45 mouse cellular contexts compared by ENCODE assay signal in the genomic region with DNA sequence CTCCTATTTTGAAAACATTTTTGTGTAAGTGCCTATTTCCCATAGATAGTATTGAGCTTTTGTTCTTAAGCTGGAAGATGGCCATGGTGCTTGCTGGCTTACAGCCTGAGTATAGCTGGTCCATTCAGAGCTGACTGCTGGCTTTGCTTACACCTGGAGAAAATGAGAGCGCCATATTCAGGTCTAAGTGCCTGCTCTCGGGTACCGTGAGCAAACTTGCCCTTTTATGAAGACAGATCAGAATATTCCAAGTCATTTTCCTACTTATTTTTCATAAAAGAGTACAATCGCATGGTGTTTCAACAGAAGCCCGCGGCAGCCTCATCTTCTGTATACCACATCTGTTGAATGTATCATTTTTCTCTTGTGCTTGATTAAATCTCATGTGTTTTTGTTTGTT. TPM values are rescaled to one million over a fixed set of nuclear protein-coding genes. Genes with fewer than 3 reads are reported as not detected.
"Had no signal": no experiment of that assay in that cellular context is flagged by ENCODE, and none has a peak within 500 bp of the region (broad histone marks: within the 10 kb centered on the region; RNA-seq: fewer than 3 reads in every experiment).

No protein-coding gene starts in this region.

- ATAC-seq: liver, postnatal 0 days; lung, postnatal 0 days; midbrain, embryonic 13.5 days; midbrain, embryonic 15.5 days had no signal

- H3K4me2 ChIP-seq: limb, embryonic 12.5 days; limb, embryonic 13.5 days; limb, embryonic 15.5 days; liver, embryonic 11.5 days; liver, embryonic 13.5 days; lung, embryonic 14.5 days; lung, embryonic 15.5 days; midbrain, embryonic 12.5 days; midbrain, embryonic 13.5 days; midbrain, embryonic 15.5 days; neural tube, embryonic 12.5 days; neural tube, embryonic 13.5 days had no signal

- H3K9me3 ChIP-seq: limb, embryonic 10.5 days; limb, embryonic 12.5 days; limb, embryonic 13.5 days; limb, embryonic 15.5 days; liver, embryonic 13.5 days; lung, embryonic 15.5 days; megakaryocyte, embryonic 14.5 days; midbrain, embryonic 10.5 days; midbrain, embryonic 12.5 days; midbrain, embryonic 13.5 days; midbrain, embryonic 15.5 days; neural tube, embryonic 12.5 days; neural tube, embryonic 13.5 days had no signal

- H3K27ac ChIP-seq: limb, embryonic 10.5 days; limb, embryonic 12.5 days; limb, embryonic 13.5 days; limb, embryonic 15.5 days; liver, embryonic 13.5 days; liver, embryonic 14.5 days; lung, embryonic 15.5 days; macrophage; midbrain, embryonic 10.5 days; midbrain, embryonic 12.5 days; midbrain, embryonic 13.5 days; midbrain, embryonic 15.5 days; neural tube, embryonic 12.5 days; neural tube, embryonic 13.5 days had no signal

- H3K4me1 ChIP-seq: limb, embryonic 10.5 days; limb, embryonic 12.5 days; limb, embryonic 13.5 days; limb, embryonic 15.5 days; lung, embryonic 15.5 days; midbrain, embryonic 10.5 days; midbrain, embryonic 12.5 days; midbrain, embryonic 13.5 days; midbrain, embryonic 15.5 days; neural tube, embryonic 12.5 days; neural tube, embryonic 13.5 days had no signal

- H3K9ac ChIP-seq: limb, embryonic 12.5 days; limb, embryonic 13.5 days; limb, embryonic 15.5 days; liver, embryonic 13.5 days; liver, embryonic 14.5 days; liver, postnatal 0 days; lung, embryonic 14.5 days; lung, embryonic 15.5 days; midbrain, embryonic 12.5 days; midbrain, embryonic 13.5 days; midbrain, embryonic 15.5 days; neural tube, embryonic 12.5 days; neural tube, embryonic 13.5 days had no signal

- H3K4me3 ChIP-seq: limb, embryonic 10.5 days; limb, embryonic 12.5 days; limb, embryonic 13.5 days; limb, embryonic 15.5 days; liver, embryonic 13.5 days; lung, embryonic 15.5 days; megakaryocyte, embryonic 14.5 days; midbrain, embryonic 10.5 days; midbrain, embryonic 12.5 days; midbrain, embryonic 13.5 days; midbrain, embryonic 15.5 days; myocyte; neural tube, embryonic 12.5 days; neural tube, embryonic 13.5 days had no signal

- DNase-seq: liver; liver, embryonic 13.5 days; liver, postnatal 0 days; lung, adult 18-20 months; lung, adult 2 months; lung, embryonic 14.5 days; lung, postnatal 10 days; lung, postnatal 14 days; lung, postnatal 36 days; lung, postnatal 4 days; midbrain, embryonic 14.5 days had no signal

- H3K27me3 ChIP-seq: limb, embryonic 12.5 days; limb, embryonic 13.5 days; limb, embryonic 15.5 days; liver, embryonic 13.5 days; lung, embryonic 15.5 days; megakaryocyte, embryonic 14.5 days; midbrain, embryonic 12.5 days; midbrain, embryonic 13.5 days; midbrain, embryonic 15.5 days; neural tube, embryonic 12.5 days; neural tube, embryonic 13.5 days had no signal

RNA-seq across cellular contexts. Expression of a gene that starts 4.6 kb away (rescaled TPM):
- total RNA-seq: megakaryocyte, adult 5-6 weeks; midbrain, postnatal 0 days; monocyte, adult 5-6 weeks had no signal
- polyA plus RNA-seq: limb, embryonic 10.5 days; limb, embryonic 11.5 days; limb, embryonic 12.5 days; liver, embryonic 11.5 days; lung, embryonic 14.5 days; lung, embryonic 15.5 days; lung, embryonic 16.5 days; lung, postnatal 0 days; macrophage; midbrain, embryonic 12.5 days; midbrain, embryonic 13.5 days; midbrain, embryonic 14.5 days; midbrain, embryonic 15.5 days; midbrain, postnatal 0 days; myocyte; neural tube, embryonic 11.5 days; neural tube, embryonic 12.5 days; neural tube, embryonic 13.5 days had no signal

RNA-seq across cellular contexts. Expression of a gene that starts 7.4 kb away (rescaled TPM):
- total RNA-seq: left cerebral cortex, adult 18-20 months; left cerebral cortex, adult 8-10 months; left cerebral cortex, postnatal 10 days; left cerebral cortex, postnatal 14 days; left cerebral cortex, postnatal 25 days; left cerebral cortex, postnatal 36 days; liver, adult 2 months; megakaryocyte progenitor cell, adult 5-6 weeks; megakaryocyte, adult 5-6 weeks; megakaryocyte-erythroid progenitor cell, adult 5-6 weeks; midbrain, postnatal 0 days; monocyte, adult 5-6 weeks had no signal
- polyA plus RNA-seq: limb, embryonic 10.5 days; limb, embryonic 11.5 days; limb, embryonic 12.5 days; limb, embryonic 13.5 days; limb, embryonic 14.5 days; limb, embryonic 15.5 days; liver, adult 2 months; liver, embryonic 11.5 days; liver, embryonic 13.5 days; liver, embryonic 14.5 days; liver, embryonic 16.5 days; liver, postnatal 0 days; lung, adult 2 months; lung, embryonic 14.5 days; lung, embryonic 15.5 days; lung, embryonic 16.5 days; lung, postnatal 0 days; macrophage; midbrain, embryonic 10.5 days; midbrain, embryonic 12.5 days; midbrain, embryonic 13.5 days; midbrain, embryonic 14.5 days; midbrain, embryonic 15.5 days; midbrain, postnatal 0 days; myocyte; neural tube, embryonic 11.5 days; neural tube, embryonic 12.5 days; neural tube, embryonic 13.5 days had no signal

RNA-seq across cellular contexts. Expression of a gene that starts 8.7 kb away (rescaled TPM):
- total RNA-seq: megakaryocyte, adult 5-6 weeks; midbrain, postnatal 0 days; monocyte, adult 5-6 weeks had no signal
- polyA plus RNA-seq: macrophage, myocyte had no signal

RNA-seq across cellular contexts. Expression of a gene that starts 32.8 kb away (rescaled TPM):
- total RNA-seq: left cerebral cortex, adult 18-20 months; left cerebral cortex, postnatal 10 days; left cerebral cortex, postnatal 14 days; left cerebral cortex, postnatal 25 days; left cerebral cortex, postnatal 36 days; liver, adult 2 months; midbrain, postnatal 0 days; monocyte, adult 5-6 weeks had no signal
- polyA plus RNA-seq: liver, adult 2 months; lung, adult 2 months; macrophage had no signal
